Mouse (Mus musculus) ES-Bruce4 (cell line): ENCODE results near the gene Hemk1. TPM values are rescaled to one million over a fixed set of nuclear protein-coding genes. Genes with fewer than 3 reads are reported as not detected.

Experiments used
- H3K27ac ChIP-seq: 2 replicates; pipeline ENCODE4 v1.5.1; 2012; ENCODE audit warnings: low read length, inconsistent platforms; ENCODE audit not compliant: insufficient read depth
- H3K27me3 ChIP-seq: 2 replicates; pipeline ENCODE4 v1.6.1; 2012; ENCODE audit warnings: mild to moderate bottlenecking, low read length, inconsistent platforms; ENCODE audit not compliant: control insufficient read depth, poor library complexity, insufficient read depth, severe bottlenecking
- H3K36me3 ChIP-seq: 2 replicates; pipeline ENCODE4 v1.6.1; 2012; ENCODE audit warnings: inconsistent platforms, mild to moderate bottlenecking, low read length, moderate library complexity; ENCODE audit not compliant: control insufficient read depth, poor library complexity, insufficient read depth, severe bottlenecking
- H3K4me1 ChIP-seq: one replicate; pipeline ENCODE4 v1.8.1; 2011; ENCODE audit warnings: low read length; ENCODE audit not compliant: control insufficient read depth, insufficient read depth
- H3K4me3 ChIP-seq: 2 replicates; pipeline ENCODE4 v1.5.1; 2011; ENCODE audit warnings: low read depth, mild to moderate bottlenecking, low read length
- H3K9ac ChIP-seq: 2 replicates; pipeline ENCODE4 v1.6.1; 2012; ENCODE audit warnings: low read depth, mild to moderate bottlenecking, inconsistent platforms; ENCODE audit not compliant: poor library complexity, severe bottlenecking
- H3K9me3 ChIP-seq: replicated peaks from 2 replicates; pipeline ENCODE4 v1.6.1; 2012; ENCODE audit warnings: mild to moderate bottlenecking, low read length, inconsistent platforms; ENCODE audit not compliant: control insufficient read depth, poor library complexity, insufficient read depth, severe bottlenecking
- CTCF ChIP-seq: IDR thresholded peaks from one replicate; pipeline ENCODE4 v1.8.1; 2011; ENCODE audit warnings: low read depth, low read length
- EP300 ChIP-seq: IDR thresholded peaks from 2 replicates; pipeline ENCODE4 v1.6.1; 2011; ENCODE audit warnings: low read depth, low read length; ENCODE audit not compliant: insufficient read depth
- POLR2A ChIP-seq: IDR thresholded peaks from one replicate; pipeline ENCODE4 v1.8.1; 2011; ENCODE audit warnings: low read length; ENCODE audit not compliant: insufficient read depth
- polyA plus RNA-seq: library from polyadenylated mRNA; stranded (reverse); fragments of >200 nt; gene quantifications from 2 replicates; pipeline ENCODE4 v1.2.4, GENCODE M21; 2011; ENCODE audit warnings: low read depth; ENCODE audit not compliant: missing spikeins, insufficient read depth, insufficient read length

Gene Hemk1
- polyA plus RNA-seq, 1 experiment, result 11.0 TPM

DNA sequence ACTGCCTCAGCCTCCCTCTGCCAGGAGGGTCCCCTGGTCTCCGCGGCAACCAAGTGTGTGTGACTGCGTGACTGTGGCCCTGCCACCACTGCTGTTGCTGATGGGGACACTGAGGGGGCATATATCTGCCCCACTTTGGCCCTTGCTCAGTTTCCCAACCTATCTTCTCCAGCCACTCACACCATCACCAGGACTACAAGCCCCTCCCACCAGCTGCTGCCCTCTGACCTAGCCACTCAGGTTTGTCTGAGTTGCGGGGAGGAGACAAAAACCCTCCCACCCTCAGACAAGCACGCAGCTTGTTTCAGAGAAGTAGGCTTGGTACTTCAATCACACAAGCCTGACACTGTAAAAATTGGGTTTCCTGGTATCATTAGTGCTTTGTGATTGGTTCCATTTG is 37.3 kb upstream of the Hemk1 start:
- H3K4me3 ChIP-seq, result peak overlapping the region; percentile 29
- no peak overlapping the region for H3K9ac ChIP-seq
- H3K9me3 ChIP-seq, result no peaks in the 10 kb centered on the region
- no peaks in the 10 kb centered on the region for H3K27me3 ChIP-seq
- H3K27ac ChIP-seq, result no peak overlapping the region
- no peaks in the 10 kb centered on the region for H3K36me3 ChIP-seq
- TF ChIP-seq EP300 (no peak), CTCF (no peak), POLR2A (no peak)
- peaks cover 7% of the 10 kb centered on the region for H3K4me1 ChIP-seq

DNA sequence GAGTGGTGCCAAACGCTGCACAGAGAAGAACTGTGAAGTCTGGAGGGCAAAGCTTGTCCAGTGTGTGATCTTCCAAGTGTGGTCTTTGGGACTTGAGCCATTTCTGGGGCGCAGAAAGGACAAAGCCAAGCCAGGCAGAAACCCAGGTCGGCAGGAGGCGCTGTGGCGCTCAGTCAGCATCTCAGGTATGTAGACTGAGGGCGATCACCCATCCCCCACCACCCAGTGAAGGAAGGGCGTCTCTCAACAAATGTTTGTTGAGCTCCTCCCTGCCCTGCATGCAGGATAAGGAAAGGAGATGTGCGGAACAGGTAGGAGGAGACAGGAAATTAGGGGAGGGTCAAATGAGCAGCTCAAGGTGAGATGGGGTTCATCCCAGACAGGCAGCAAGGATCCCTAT is 36.5 kb upstream of the Hemk1 start:
- Histone ChIP-seq H3K27me3 (no peaks in the 10 kb centered on the region), H3K27ac (0 out of 2 replicates have a peak overlapping the region, but pooled peaks have one; percentile 2), H3K4me1 (peaks cover 7% of the 10 kb centered on the region), H3K4me3 (peak overlapping the region; percentile 32), H3K36me3 (no peaks in the 10 kb centered on the region), H3K9me3 (no peaks in the 10 kb centered on the region), H3K9ac (no peak overlapping the region)
- TF ChIP-seq EP300, result peak; percentile 73; the same call in 1 of the 2 replicates
- peak; percentile 94 for TF ChIP-seq CTCF
- no peak for TF ChIP-seq POLR2A

DNA sequence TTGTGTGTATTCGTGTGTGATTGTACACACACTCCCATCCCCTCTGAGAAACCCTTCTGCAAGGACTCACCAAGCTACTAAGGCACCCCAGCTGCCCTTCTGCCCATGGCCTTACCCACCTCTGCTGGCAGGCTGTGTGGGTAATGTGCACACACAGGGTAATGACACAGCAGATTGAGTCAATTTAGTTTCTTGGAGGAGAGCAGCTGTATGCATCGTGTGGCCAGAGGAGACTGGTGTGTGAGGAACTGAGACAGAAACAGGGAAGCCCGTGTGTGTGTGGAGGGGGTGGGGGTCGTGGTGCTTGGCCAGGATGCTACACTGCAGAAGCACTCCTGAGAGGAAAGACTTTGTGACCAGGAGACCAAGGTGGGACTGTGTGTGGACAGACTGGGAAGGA is 34.3 kb upstream of the Hemk1 start:
- no peaks in the 10 kb centered on the region for H3K36me3 ChIP-seq
- no peak overlapping the region for H3K4me3 ChIP-seq
- H3K27me3 ChIP-seq, result no peaks in the 10 kb centered on the region
- no peak overlapping the region for H3K27ac ChIP-seq
- peaks cover 7% of the 10 kb centered on the region for H3K4me1 ChIP-seq
- TF ChIP-seq POLR2A (no peak), CTCF (no peak)
- no peak overlapping the region for H3K9ac ChIP-seq
- no peaks in the 10 kb centered on the region for H3K9me3 ChIP-seq

DNA sequence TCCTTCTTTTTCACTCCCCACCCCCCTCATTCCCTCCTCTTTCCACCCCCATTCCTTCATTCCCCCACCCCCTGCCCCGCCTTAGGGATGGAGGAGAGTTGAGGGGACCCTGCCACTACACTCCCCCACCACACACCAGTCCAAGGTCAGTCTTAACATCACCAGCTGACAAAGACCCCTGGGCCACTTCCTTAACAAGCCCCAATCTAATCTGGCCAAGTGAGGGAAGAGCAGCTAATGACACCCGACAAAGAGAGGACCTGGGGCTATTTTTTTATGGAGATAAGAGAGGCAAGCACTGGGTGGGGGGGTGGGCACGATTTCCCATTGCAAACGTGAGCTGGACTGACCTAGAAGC is 31.9 kb upstream of the Hemk1 start:
- Histone ChIP-seq H3K9ac (no peak overlapping the region), H3K4me3 (no peak overlapping the region), H3K27me3 (no peaks in the 10 kb centered on the region), H3K9me3 (no peaks in the 10 kb centered on the region), H3K4me1 (peaks cover 7% of the 10 kb centered on the region), H3K36me3 (no peaks in the 10 kb centered on the region), H3K27ac (no peak overlapping the region)
- TF ChIP-seq POLR2A (no peak), EP300 (no peak), CTCF (no peak)

DNA sequence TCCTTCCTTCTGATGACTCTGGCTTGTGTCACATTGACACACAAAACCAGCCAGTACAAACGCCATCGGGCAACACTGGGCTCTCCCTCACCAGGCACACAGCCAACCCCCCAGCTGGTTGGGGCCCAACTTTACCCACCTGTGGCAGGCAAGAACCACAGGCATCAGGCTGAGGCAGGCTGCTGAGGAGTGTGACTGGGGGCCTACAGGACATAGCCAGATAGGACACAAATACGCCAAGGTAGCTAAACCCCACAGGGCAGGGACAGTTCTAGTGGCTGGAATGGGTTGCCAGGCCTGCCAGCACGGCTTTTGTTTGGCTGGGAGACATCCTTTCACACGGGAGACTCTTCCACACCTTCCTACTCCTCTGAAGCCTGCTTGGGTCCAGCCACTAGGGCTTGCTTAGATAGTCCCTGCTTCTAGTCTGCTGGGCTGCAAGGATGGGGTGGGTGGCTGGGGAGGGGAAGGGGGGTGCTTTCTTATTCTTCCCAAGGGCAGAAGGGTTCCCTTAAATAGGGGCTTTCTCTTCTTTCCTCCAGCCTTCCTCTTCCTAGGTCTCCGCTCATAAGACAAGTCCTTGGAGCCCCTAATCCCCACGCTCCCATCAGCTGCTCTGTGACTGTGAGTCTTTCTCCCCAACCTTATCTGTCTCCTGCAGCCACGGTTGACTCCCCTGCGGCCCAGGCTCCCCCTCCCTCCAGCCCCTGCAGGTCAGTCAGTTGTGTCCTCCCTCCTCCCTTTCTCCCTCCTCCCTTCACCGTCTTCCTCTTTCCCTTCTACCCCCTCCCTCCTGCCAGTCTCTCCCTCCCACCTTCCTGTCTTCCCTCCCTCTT is 31.3 kb upstream of the Hemk1 start:
- Histone ChIP-seq H3K27me3 (no peaks in the 10 kb centered on the region), H3K27ac (no peak overlapping the region), H3K36me3 (no peaks in the 10 kb centered on the region), H3K4me1 (peaks cover 7% of the 10 kb centered on the region), H3K4me3 (no peak overlapping the region), H3K9ac (no peak overlapping the region), H3K9me3 (no peaks in the 10 kb centered on the region)
- no peak for TF ChIP-seq POLR2A
- TF ChIP-seq EP300, result no peak
- no peak for TF ChIP-seq CTCF

DNA sequence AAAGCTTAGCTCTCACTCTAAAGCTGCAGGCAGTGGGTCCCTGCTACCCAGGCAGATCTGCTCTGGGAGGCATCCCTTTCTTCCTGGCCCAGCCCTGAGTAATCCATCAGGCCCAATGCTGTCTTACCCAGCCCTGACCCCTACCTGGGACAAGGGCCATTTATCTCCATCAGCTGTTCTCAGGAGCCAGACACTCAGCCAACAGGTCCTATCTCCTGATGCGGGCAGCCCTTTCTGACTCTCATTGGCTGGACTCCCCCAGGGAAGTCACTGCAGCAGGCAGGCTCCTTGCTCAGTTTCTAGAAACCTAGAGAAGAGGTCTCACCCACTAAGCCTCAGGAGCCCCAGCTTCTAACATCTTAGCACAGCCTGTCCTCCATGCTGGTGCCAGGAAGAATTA is 30.2 kb upstream of the Hemk1 start:
- Histone ChIP-seq H3K27me3 (no peaks in the 10 kb centered on the region), H3K36me3 (no peaks in the 10 kb centered on the region), H3K9me3 (no peaks in the 10 kb centered on the region), H3K4me1 (peaks cover 7% of the 10 kb centered on the region), H3K9ac (no peak overlapping the region), H3K4me3 (no peak overlapping the region), H3K27ac (no peak overlapping the region)
- TF ChIP-seq CTCF (no peak), POLR2A (no peak), EP300 (no peak)
